Mouse (Mus musculus): ENCODE results near the gene Hist1h3c. TPM values are rescaled to one million over a fixed set of nuclear protein-coding genes. Genes with fewer than 3 reads are reported as not detected.
"Not testable (repeated sequence)": the region's sequence is repeated elsewhere in the genome, so short reads cannot be mapped to it uniquely, and the experiment has no call there.

Gene Hist1h3c
- polyA plus RNA-seq, 1 experiment from 2014 or later = 6.0 TPM

- DNase-seq (ENCODE audit: low spot score) = peak; percentile 46
- H3K9ac ChIP-seq (ENCODE audit: low read depth, low read length) = peak overlapping the region; percentile 48; the same call in 1 of the 2 replicates
- ATAC-seq (replicated peaks; ENCODE audit: low FRiP score, low read depth) = no peak
- peak overlapping the region; percentile 92 for H3K27ac ChIP-seq
- H3K4me2 ChIP-seq (ENCODE audit: low read length) = peak overlapping the region; percentile 52
- peaks cover 11% of the 10 kb centered on the region for H3K4me1 ChIP-seq (replicated peaks; ENCODE audit: insufficient read depth, low read length)
- H3K4me3 ChIP-seq (replicated peaks; ENCODE audit: low read depth, low read length) = peak overlapping the region; percentile 26
- no peaks in the 10 kb centered on the region for H3K36me3 ChIP-seq (ENCODE audit: insufficient read depth, low read length)
- WGBS = under 1% methylated on average over 11 of the region's 11 CpGs
- no peaks in the 10 kb centered on the region for H3K9me3 ChIP-seq (replicated peaks; ENCODE audit: low read length)
- no peaks in the 10 kb centered on the region for H3K27me3 ChIP-seq (ENCODE audit: insufficient read depth, low read length)
- TF ChIP-seq CTCF (IDR thresholded peaks at IDR 0.05; ENCODE audit: low read depth) = no peak
Observed at GRCm38 (mm10) chr13:23751478-23751956, 6.1 kb upstream of the Hist1h3c start.

GRCm38 (mm10) chr13:23750839-23751477 lies 5.6 kb upstream of the Hist1h3c start, which contains the start of gene Hist1h2ab:
Hist1h2ab (plus strand) TSS chr13:23751126.
- ATAC-seq (replicated peaks; ENCODE audit: low FRiP score, low read depth) = 0 out of 2 replicates have a peak, but pooled peaks have one; percentile 37
- TF ChIP-seq CTCF (IDR thresholded peaks at IDR 0.05; ENCODE audit: low read depth) = 0 out of 2 replicates have a peak, but pooled peaks have one; percentile 10
- Histone ChIP-seq H3K4me1 (replicated peaks; ENCODE audit: insufficient read depth, low read length) (peaks cover 11% of the 10 kb centered on the region), H3K4me3 (replicated peaks; ENCODE audit: low read depth, low read length) (peak within 1 kb of the TSS; percentile 26), H3K4me2 (ENCODE audit: low read length) (peak within 1 kb of the TSS; percentile 52), H3K27ac (peak within 1 kb of the TSS; percentile 92), H3K9ac (ENCODE audit: low read depth, low read length) (peak within 1 kb of the TSS; percentile 48; the same call in 1 of the 2 replicates)
- WGBS = under 1% methylated on average over 25 of the region's 47 CpGs
- H3K36me3 ChIP-seq (ENCODE audit: insufficient read depth, low read length); H3K9me3 ChIP-seq (replicated peaks; ENCODE audit: low read length); H3K27me3 ChIP-seq (ENCODE audit: insufficient read depth, low read length): not testable (repeated sequence)
- DNase-seq (ENCODE audit: low spot score) = peak; percentile 97

GRCm38 (mm10) chr13:23749563-23750121 lies 4.2 kb upstream of the Hist1h3c start:
- 88% methylated on average over 5 of the region's 5 CpGs for WGBS
- DNase-seq (ENCODE audit: low spot score) = no peak

GRCm38 (mm10) chr13:23747892-23748288 lies 2.5 kb upstream of the Hist1h3c start:
- DNase-seq (ENCODE audit: low spot score) (no peak), ATAC-seq (replicated peaks; ENCODE audit: low FRiP score, low read depth) (no peak)
- Histone ChIP-seq H3K27me3 (ENCODE audit: insufficient read depth, low read length) (no peaks in the 10 kb centered on the region), H3K27ac (peak overlapping the region; percentile 55; the same call in 1 of the 2 replicates), H3K9me3 (replicated peaks; ENCODE audit: low read length) (no peaks in the 10 kb centered on the region), H3K9ac (ENCODE audit: low read depth, low read length) (peak overlapping the region; percentile 18; the same call in 1 of the 2 replicates), H3K36me3 (ENCODE audit: insufficient read depth, low read length) (no peaks in the 10 kb centered on the region), H3K4me3 (replicated peaks; ENCODE audit: low read depth, low read length) (no peak overlapping the region), H3K4me2 (ENCODE audit: low read length) (peak overlapping the region; percentile 19; the same call in 1 of the 2 replicates), H3K4me1 (replicated peaks; ENCODE audit: insufficient read depth, low read length) (peaks cover 11% of the 10 kb centered on the region)
- no peak for TF ChIP-seq CTCF (IDR thresholded peaks at IDR 0.05; ENCODE audit: low read depth)
- WGBS = 11% methylated on average over 4 of the region's 4 CpGs

More at GRCm38 (mm10) chr13:23749563-23750121, 4.2 kb upstream of the Hist1h3c start:
- no peak for TF ChIP-seq CTCF (IDR thresholded peaks at IDR 0.05; ENCODE audit: low read depth)
- no peaks in the 10 kb centered on the region for H3K27me3 ChIP-seq (ENCODE audit: insufficient read depth, low read length)
- no peak for ATAC-seq (replicated peaks; ENCODE audit: low FRiP score, low read depth)
- no peak overlapping the region for H3K27ac ChIP-seq
- no peak overlapping the region for H3K4me2 ChIP-seq (ENCODE audit: low read length)
- no peak overlapping the region for H3K4me3 ChIP-seq (replicated peaks; ENCODE audit: low read depth, low read length)
- no peaks in the 10 kb centered on the region for H3K36me3 ChIP-seq (ENCODE audit: insufficient read depth, low read length)
- peaks cover 11% of the 10 kb centered on the region for H3K4me1 ChIP-seq (replicated peaks; ENCODE audit: insufficient read depth, low read length)
- H3K9me3 ChIP-seq (replicated peaks; ENCODE audit: low read length) = no peaks in the 10 kb centered on the region
- no peak overlapping the region for H3K9ac ChIP-seq (ENCODE audit: low read depth, low read length)

GRCm38 (mm10) chr13:23747081-23747891 lies 1.9 kb upstream of the Hist1h3c start:
- WGBS = 4% methylated on average over 10 of the region's 13 CpGs
- ATAC-seq (replicated peaks; ENCODE audit: low FRiP score, low read depth) (peak; percentile 2; the same call in 1 of the 2 replicates), DNase-seq (ENCODE audit: low spot score) (peak; percentile 39)
- no peak for TF ChIP-seq CTCF (IDR thresholded peaks at IDR 0.05; ENCODE audit: low read depth)
- peak overlapping the region; percentile 49 for H3K9ac ChIP-seq (ENCODE audit: low read depth, low read length)
- no peaks in the 10 kb centered on the region for H3K36me3 ChIP-seq (ENCODE audit: insufficient read depth, low read length)
- peak overlapping the region; percentile 96 for H3K27ac ChIP-seq
- peak overlapping the region; percentile 60 for H3K4me2 ChIP-seq (ENCODE audit: low read length)
- H3K27me3 ChIP-seq (ENCODE audit: insufficient read depth, low read length) = no peaks in the 10 kb centered on the region
- H3K4me3 ChIP-seq (replicated peaks; ENCODE audit: low read depth, low read length) = peak overlapping the region; percentile 32
- no peaks in the 10 kb centered on the region for H3K9me3 ChIP-seq (replicated peaks; ENCODE audit: low read length)
- peaks cover 11% of the 10 kb centered on the region for H3K4me1 ChIP-seq (replicated peaks; ENCODE audit: insufficient read depth, low read length)

All from kidney, postnatal 0 days (tissue).